Mouse (Mus musculus) C2C12 (cell line): ENCODE measurements at regions not wholly inside any gene's neighbourhood (a gene's known extent, or its start where the extent isn't known, plus 50 kb on each side); places are given as distances from the start of the nearest gene placed in this dataset.

Source experiments
- H3K27me3 ChIP-seq: one replicate; pipeline ENCODE4 v1.6.1; 2011; ENCODE audit not compliant: control insufficient read depth, insufficient read depth, insufficient read length
- H3K36me3 ChIP-seq: one replicate; pipeline ENCODE4 v1.6.1; 2011; ENCODE audit not compliant: control insufficient read depth, insufficient read depth
- H3K4me3 ChIP-seq: one replicate; pipeline ENCODE4 v1.5.1; 2011; ENCODE audit warnings: mild to moderate bottlenecking, control low read depth; ENCODE audit not compliant: poor library complexity, insufficient read depth, severe bottlenecking
- H3K79me2 ChIP-seq: one replicate; pipeline ENCODE4 v1.6.1; 2011; ENCODE audit not compliant: control insufficient read depth, insufficient read depth
- H3K79me3 ChIP-seq: one replicate; pipeline ENCODE4 v1.6.1; 2011; ENCODE audit warnings: low read depth, control low read depth
- H3ac ChIP-seq: one replicate; pipeline ENCODE3; 2011; ENCODE audit warnings: low read depth; ENCODE audit not compliant: control insufficient read depth, insufficient read length
- CEBPB ChIP-seq: IDR thresholded peaks from one replicate; pipeline ENCODE4 v1.6.1; 2011; ENCODE audit warnings: low read depth, mild to moderate bottlenecking, control low read depth, moderate library complexity
- CTCF ChIP-seq: IDR thresholded peaks from one replicate; pipeline ENCODE4 v1.5.1; 2011; ENCODE audit not compliant: control insufficient read depth, insufficient read depth, insufficient read length
- FOSL1 ChIP-seq: IDR thresholded peaks from one replicate; pipeline ENCODE4 v1.8.0; 2011; ENCODE audit warnings: mild to moderate bottlenecking, low read length; ENCODE audit not compliant: poor library complexity, insufficient read depth, severe bottlenecking
- MAX ChIP-seq: IDR thresholded peaks from one replicate; pipeline ENCODE4 v1.6.1; 2011; ENCODE audit warnings: mild to moderate bottlenecking, control low read depth
- MYOD1 ChIP-seq: IDR thresholded peaks from one replicate; pipeline ENCODE4 v1.6.1; 2011; ENCODE audit warnings: low read depth; ENCODE audit not compliant: control insufficient read depth, insufficient read length
- MYOG ChIP-seq: IDR thresholded peaks from one replicate; pipeline ENCODE4 v1.6.1; 2011; ENCODE audit not compliant: control insufficient read depth, insufficient read length; ENCODE audit errors: extremely low read depth
- USF1 ChIP-seq: IDR thresholded peaks from one replicate; pipeline ENCODE4 v1.6.1; 2011; ENCODE audit warnings: low read depth, mild to moderate bottlenecking, control low read depth, moderate library complexity

DNA sequence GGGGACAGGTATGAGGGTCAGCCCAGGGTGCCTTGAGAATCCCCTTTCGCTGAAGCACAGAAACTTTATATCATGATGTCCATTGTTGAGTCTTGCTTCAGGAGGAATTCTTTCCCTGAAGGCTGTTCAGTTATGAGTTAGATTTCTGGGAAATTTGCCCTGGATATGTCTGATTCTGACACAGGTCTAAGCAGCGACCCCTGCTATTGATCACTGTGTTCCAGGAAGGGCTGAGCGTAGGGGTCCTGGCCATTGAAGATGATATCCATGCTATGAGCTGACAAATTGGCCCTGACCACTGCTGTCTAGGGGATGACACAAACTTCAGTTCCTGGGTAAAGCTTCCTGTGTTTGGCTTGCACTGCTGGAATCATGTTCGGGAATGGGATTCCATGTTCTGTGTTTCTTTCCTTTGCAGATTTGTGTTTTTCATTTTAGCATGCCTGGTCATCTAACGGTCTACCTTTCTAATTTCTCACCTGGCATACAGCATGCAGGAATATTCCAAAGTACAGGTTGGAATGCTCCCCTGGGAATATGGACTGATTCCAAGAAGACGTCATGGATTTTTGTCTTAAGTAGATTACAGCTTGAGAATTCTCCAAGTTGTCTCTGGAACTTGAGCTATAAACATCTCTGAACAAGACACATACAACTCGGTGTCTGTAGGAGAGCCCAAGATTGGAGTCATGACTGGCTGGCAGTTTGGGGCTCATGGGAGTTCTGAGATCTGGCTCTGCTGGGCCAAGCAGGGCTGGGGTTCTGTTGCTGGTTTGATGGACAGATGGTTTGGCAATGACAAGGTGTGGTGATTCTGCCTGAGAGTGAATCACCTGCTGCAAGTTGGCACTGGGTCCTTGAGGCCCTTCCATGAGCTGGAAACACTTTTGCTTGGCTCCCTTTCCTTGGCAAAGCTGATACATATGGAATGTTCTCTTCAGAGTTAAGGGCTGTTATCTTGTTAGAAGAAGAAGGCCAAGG, 104.4 kb downstream of the Ttc32 start:
- Histone ChIP-seq H3K79me3 (no peaks in the 10 kb centered on the region), H3K36me3 (no peaks in the 10 kb centered on the region), H3K4me3 (no peak overlapping the region), H3K27me3 (no peaks in the 10 kb centered on the region), H3ac (no peak overlapping the region), H3K79me2 (no peaks in the 10 kb centered on the region)
- no peak for TF ChIP-seq CEBPB
- no peak for TF ChIP-seq MAX
- no peak for TF ChIP-seq USF1
- no peak for TF ChIP-seq FOSL1
- no peak for TF ChIP-seq MYOD1
- TF ChIP-seq MYOG = no peak
- no peak for TF ChIP-seq CTCF

- no peak for TF ChIP-seq USF1
- TF ChIP-seq MYOD1 = no peak
- no peak for TF ChIP-seq MYOG
- TF ChIP-seq FOSL1 = no peak
- TF ChIP-seq CTCF = no peak
- no peak for TF ChIP-seq CEBPB
- no peak for TF ChIP-seq MAX
- H3K36me3 ChIP-seq = no peaks in the 10 kb centered on the region
- no peaks in the 10 kb centered on the region for H3K79me2 ChIP-seq
- H3ac ChIP-seq = no peak overlapping the region
- H3K79me3 ChIP-seq = no peaks in the 10 kb centered on the region
- H3K27me3 ChIP-seq = no peaks in the 10 kb centered on the region
- no peak overlapping the region for H3K4me3 ChIP-seq
Measured at GRCm38 (mm10) chr12:9151001-9151400, 121.2 kb downstream of the Ttc32 start.

DNA sequence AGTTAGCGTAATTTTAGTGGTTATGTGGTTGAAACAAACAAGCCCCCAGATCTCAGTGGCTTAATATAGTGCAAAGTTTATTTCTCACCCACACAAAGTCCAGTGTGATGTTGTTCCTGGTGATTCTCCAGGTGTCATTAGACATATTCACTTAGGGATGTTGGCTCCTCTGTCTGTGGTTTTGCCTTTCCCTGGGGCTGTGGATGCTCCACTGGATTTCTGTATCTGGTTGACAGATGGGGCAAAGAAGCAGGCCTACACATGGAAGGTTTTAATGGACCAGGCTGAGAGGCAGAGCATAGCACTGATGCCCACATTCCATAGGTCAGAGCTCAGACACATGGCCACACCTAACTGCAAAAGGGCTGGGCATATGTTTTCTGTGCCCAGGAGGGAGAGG, 121.6 kb downstream of the Ttc32 start:
- H3K79me2 ChIP-seq = no peaks in the 10 kb centered on the region
- TF ChIP-seq CEBPB (no peak), CTCF (no peak), MAX (no peak), USF1 (no peak)
- H3K36me3 ChIP-seq = no peaks in the 10 kb centered on the region
- H3K27me3 ChIP-seq = no peaks in the 10 kb centered on the region
- no peak overlapping the region for H3K4me3 ChIP-seq
- H3K79me3 ChIP-seq = no peaks in the 10 kb centered on the region
- no peak overlapping the region for H3ac ChIP-seq

GRCm38 (mm10) chr12:9154491-9154890, 124.7 kb downstream of the Ttc32 start:
- Histone ChIP-seq H3K79me3 (no peaks in the 10 kb centered on the region), H3ac (no peak overlapping the region), H3K27me3 (no peaks in the 10 kb centered on the region), H3K79me2 (no peaks in the 10 kb centered on the region), H3K36me3 (no peaks in the 10 kb centered on the region), H3K4me3 (no peak overlapping the region)
- TF ChIP-seq CEBPB (no peak), USF1 (no peak), FOSL1 (no peak), MYOD1 (no peak), MAX (no peak), MYOG (no peak), CTCF (no peak)

DNA sequence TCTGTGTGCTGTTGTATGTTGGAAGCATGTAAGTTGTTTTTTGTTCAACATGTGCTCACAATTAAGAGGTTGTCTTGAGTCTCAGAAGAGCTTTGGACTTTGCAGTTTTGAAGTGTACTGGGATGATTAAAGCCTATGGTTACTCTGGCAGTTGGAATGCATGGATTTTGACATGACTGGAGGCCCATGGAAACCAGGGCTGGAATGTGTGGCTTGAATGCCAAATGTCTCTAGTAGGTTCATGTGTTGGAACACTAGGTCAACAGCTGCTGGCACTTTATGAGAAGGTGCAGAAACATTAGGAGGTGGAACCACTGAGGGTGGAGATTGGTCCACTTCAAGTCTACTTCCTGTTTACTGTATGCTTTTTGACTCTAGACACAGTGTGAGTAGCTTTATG, 127.0 kb downstream of the Ttc32 start:
- Histone ChIP-seq H3ac (no peak overlapping the region), H3K4me3 (no peak overlapping the region), H3K27me3 (no peaks in the 10 kb centered on the region), H3K79me2 (no peaks in the 10 kb centered on the region), H3K36me3 (no peaks in the 10 kb centered on the region), H3K79me3 (no peaks in the 10 kb centered on the region)
- no peak for TF ChIP-seq MAX
- TF ChIP-seq CTCF = no peak
- no peak for TF ChIP-seq FOSL1
- TF ChIP-seq USF1 = no peak
- no peak for TF ChIP-seq CEBPB
- TF ChIP-seq MYOG = no peak
- TF ChIP-seq MYOD1 = no peak
